Mouse (Mus musculus): Measurements from ENCODE around the gene Gars. TPM values are rescaled to one million over a fixed set of nuclear protein-coding genes. Genes with fewer than 3 reads are reported as not detected.
A peak's percentile ranks its signal among the peaks of the same experiment; 100 is the strongest.

Gars gene
- polyA plus RNA-seq, 1 experiment from 2014 or later = 210 TPM

- Histone ChIP-seq H3K27me3 (ENCODE audit: control insufficient read depth, insufficient read depth, low read length) (peaks cover 4% of the 10 kb centered on the region), H3K4me3 (ENCODE audit: low read depth, low read length) (no peak overlapping the region), H3K27ac (ENCODE audit: low read depth, low read length) (no peak overlapping the region), H3K9me3 (ENCODE audit: control insufficient read depth, low read length) (no peaks in the 10 kb centered on the region), H3K4me2 (ENCODE audit: low read depth, low read length, severe bottlenecking) (no peak overlapping the region), H3K36me3 (ENCODE audit: control insufficient read depth, insufficient read depth, low read length) (no peaks in the 10 kb centered on the region), H3K4me1 (replicated peaks; ENCODE audit: control insufficient read depth, insufficient read depth, low read length) (no peaks in the 10 kb centered on the region), H3K9ac (ENCODE audit: low read length) (no peak overlapping the region)
- WGBS = 75% methylated on average over 4 of the region's 4 CpGs
- no peak for DNase-seq (ENCODE audit: low spot score)
- ATAC-seq (replicated peaks; ENCODE audit: low FRiP score) = no peak
Observed at GRCm38 (mm10) chr6:55002438-55002837, 35.4 kb upstream of the Gars start.

GRCm38 (mm10) chr6:55003559-55003958 lies 34.2 kb upstream of the Gars start:
- peaks cover 13% of the 10 kb centered on the region for H3K27me3 ChIP-seq (ENCODE audit: control insufficient read depth, insufficient read depth, low read length)
- H3K9me3 ChIP-seq (ENCODE audit: control insufficient read depth, low read length) = no peaks in the 10 kb centered on the region
- H3K4me1 ChIP-seq (replicated peaks; ENCODE audit: control insufficient read depth, insufficient read depth, low read length) = no peaks in the 10 kb centered on the region

GRCm38 (mm10) chr6:55008401-55008800 lies 29.4 kb upstream of the Gars start:
- Histone ChIP-seq H3K9ac (ENCODE audit: low read length) (no peak overlapping the region), H3K4me2 (ENCODE audit: low read depth, low read length, severe bottlenecking) (no peak overlapping the region), H3K27me3 (ENCODE audit: control insufficient read depth, insufficient read depth, low read length) (peaks cover 32% of the 10 kb centered on the region), H3K36me3 (ENCODE audit: control insufficient read depth, insufficient read depth, low read length) (no peaks in the 10 kb centered on the region), H3K27ac (ENCODE audit: low read depth, low read length) (no peak overlapping the region), H3K9me3 (ENCODE audit: control insufficient read depth, low read length) (no peaks in the 10 kb centered on the region), H3K4me3 (ENCODE audit: low read depth, low read length) (no peak overlapping the region), H3K4me1 (replicated peaks; ENCODE audit: control insufficient read depth, insufficient read depth, low read length) (peaks cover 8% of the 10 kb centered on the region)
- ATAC-seq (replicated peaks; ENCODE audit: low FRiP score) (no peak), DNase-seq (ENCODE audit: low spot score) (no peak)
- WGBS = 89% methylated on average over 8 of the region's 8 CpGs

More at GRCm38 (mm10) chr6:55003559-55003958, 34.2 kb upstream of the Gars start:
- DNase-seq (ENCODE audit: low spot score) (no peak), ATAC-seq (replicated peaks; ENCODE audit: low FRiP score) (no peak)
- no peak overlapping the region for H3K4me2 ChIP-seq (ENCODE audit: low read depth, low read length, severe bottlenecking)
- no peak overlapping the region for H3K4me3 ChIP-seq (ENCODE audit: low read depth, low read length)
- H3K36me3 ChIP-seq (ENCODE audit: control insufficient read depth, insufficient read depth, low read length) = no peaks in the 10 kb centered on the region
- WGBS = 74% methylated on average over 4 of the region's 4 CpGs
- H3K27ac ChIP-seq (ENCODE audit: low read depth, low read length) = no peak overlapping the region
- no peak overlapping the region for H3K9ac ChIP-seq (ENCODE audit: low read length)

- peak overlapping the region; percentile 40; the same call in 1 of the 2 replicates for H3K4me2 ChIP-seq (ENCODE audit: low read depth, low read length, severe bottlenecking)
- no peaks in the 10 kb centered on the region for H3K36me3 ChIP-seq (ENCODE audit: control insufficient read depth, insufficient read depth, low read length)
- peak overlapping the region; percentile 25; the same call in 1 of the 2 replicates for H3K27ac ChIP-seq (ENCODE audit: low read depth, low read length)
- H3K4me1 ChIP-seq (replicated peaks; ENCODE audit: control insufficient read depth, insufficient read depth, low read length) = peaks cover 8% of the 10 kb centered on the region
- 15% methylated on average over 16 of the region's 16 CpGs for WGBS
- no peak overlapping the region; the same call in 1 of the 2 replicates for H3K4me3 ChIP-seq (ENCODE audit: low read depth, low read length)
- peak; percentile 61 for DNase-seq (ENCODE audit: low spot score)
- peaks cover 32% of the 10 kb centered on the region for H3K27me3 ChIP-seq (ENCODE audit: control insufficient read depth, insufficient read depth, low read length)
- H3K9me3 ChIP-seq (ENCODE audit: control insufficient read depth, low read length) = no peaks in the 10 kb centered on the region; the same call in 1 of the 2 replicates
- H3K9ac ChIP-seq (ENCODE audit: low read length) = 0 out of 2 replicates have a peak overlapping the region, but pooled peaks have one; percentile 12
- 0 out of 2 replicates have a peak, but pooled peaks have one; percentile 39 for ATAC-seq (replicated peaks; ENCODE audit: low FRiP score)
Observed at GRCm38 (mm10) chr6:55009391-55010230, 28.2 kb upstream of the Gars start.

- Histone ChIP-seq H3K4me2 (ENCODE audit: low read depth, low read length, severe bottlenecking) (no peak overlapping the region), H3K4me3 (ENCODE audit: low read depth, low read length) (no peak overlapping the region), H3K9me3 (ENCODE audit: control insufficient read depth, low read length) (no peaks in the 10 kb centered on the region; the same call in 1 of the 2 replicates), H3K36me3 (ENCODE audit: control insufficient read depth, insufficient read depth, low read length) (no peaks in the 10 kb centered on the region), H3K27me3 (ENCODE audit: control insufficient read depth, insufficient read depth, low read length) (peaks cover 30% of the 10 kb centered on the region), H3K4me1 (replicated peaks; ENCODE audit: control insufficient read depth, insufficient read depth, low read length) (peaks cover 8% of the 10 kb centered on the region), H3K9ac (ENCODE audit: low read length) (no peak overlapping the region), H3K27ac (ENCODE audit: low read depth, low read length) (no peak overlapping the region)
- 59% methylated on average over 4 of the region's 4 CpGs for WGBS
- DNase-seq (ENCODE audit: low spot score) (no peak), ATAC-seq (replicated peaks; ENCODE audit: low FRiP score) (no peak)
Observed at GRCm38 (mm10) chr6:55010330-55011091, 27.3 kb upstream of the Gars start.

- DNase-seq (ENCODE audit: low spot score) (no peak), ATAC-seq (replicated peaks; ENCODE audit: low FRiP score) (no peak)
- Histone ChIP-seq H3K27ac (ENCODE audit: low read depth, low read length) (no peak overlapping the region), H3K4me2 (ENCODE audit: low read depth, low read length, severe bottlenecking) (no peak overlapping the region), H3K36me3 (ENCODE audit: control insufficient read depth, insufficient read depth, low read length) (no peaks in the 10 kb centered on the region), H3K9ac (ENCODE audit: low read length) (no peak overlapping the region), H3K4me1 (replicated peaks; ENCODE audit: control insufficient read depth, insufficient read depth, low read length) (peaks cover 12% of the 10 kb centered on the region), H3K9me3 (ENCODE audit: control insufficient read depth, low read length) (no peaks in the 10 kb centered on the region; the same call in 1 of the 2 replicates), H3K27me3 (ENCODE audit: control insufficient read depth, insufficient read depth, low read length) (peaks cover 28% of the 10 kb centered on the region), H3K4me3 (ENCODE audit: low read depth, low read length) (no peak overlapping the region)
- 88% methylated on average over 7 of the region's 7 CpGs for WGBS
Observed at GRCm38 (mm10) chr6:55012516-55012915, 25.3 kb upstream of the Gars start.

- Histone ChIP-seq H3K4me3 (ENCODE audit: low read depth, low read length) (no peak overlapping the region), H3K27ac (ENCODE audit: low read depth, low read length) (no peak overlapping the region), H3K9me3 (ENCODE audit: control insufficient read depth, low read length) (no peaks in the 10 kb centered on the region; the same call in 1 of the 2 replicates), H3K4me1 (replicated peaks; ENCODE audit: control insufficient read depth, insufficient read depth, low read length) (peaks cover 12% of the 10 kb centered on the region), H3K9ac (ENCODE audit: low read length) (no peak overlapping the region), H3K36me3 (ENCODE audit: control insufficient read depth, insufficient read depth, low read length) (no peaks in the 10 kb centered on the region), H3K27me3 (ENCODE audit: control insufficient read depth, insufficient read depth, low read length) (peaks cover 18% of the 10 kb centered on the region), H3K4me2 (ENCODE audit: low read depth, low read length, severe bottlenecking) (no peak overlapping the region)
- DNase-seq (ENCODE audit: low spot score) = no peak
- ATAC-seq (replicated peaks; ENCODE audit: low FRiP score) = no peak
- 89% methylated on average over 3 of the region's 3 CpGs for WGBS
Observed at GRCm38 (mm10) chr6:55014184-55014583, 23.6 kb upstream of the Gars start.

- no peak overlapping the region for H3K4me2 ChIP-seq (ENCODE audit: low read depth, low read length, severe bottlenecking)
Observed at GRCm38 (mm10) chr6:55016236-55016635, 21.6 kb upstream of the Gars start.

More at GRCm38 (mm10) chr6:55016236-55016635, 21.6 kb upstream of the Gars start:
- 24% methylated on average over 5 of the region's 5 CpGs for WGBS
- H3K9ac ChIP-seq (ENCODE audit: low read length) = no peak overlapping the region
- H3K9me3 ChIP-seq (ENCODE audit: control insufficient read depth, low read length) = no peaks in the 10 kb centered on the region; the same call in 1 of the 2 replicates
- ATAC-seq (replicated peaks; ENCODE audit: low FRiP score) (no peak), DNase-seq (ENCODE audit: low spot score) (no peak)
- H3K4me3 ChIP-seq (ENCODE audit: low read depth, low read length) = no peak overlapping the region
- H3K27me3 ChIP-seq (ENCODE audit: control insufficient read depth, insufficient read depth, low read length) = peaks cover 9% of the 10 kb centered on the region
- H3K27ac ChIP-seq (ENCODE audit: low read depth, low read length) = no peak overlapping the region
- H3K36me3 ChIP-seq (ENCODE audit: control insufficient read depth, insufficient read depth, low read length) = no peaks in the 10 kb centered on the region
- H3K4me1 ChIP-seq (replicated peaks; ENCODE audit: control insufficient read depth, insufficient read depth, low read length) = 0 out of 2 replicates have a peak, but pooled peaks cover 4% of the 10 kb centered on the region
